Mouse (Mus musculus) embryonic fibroblast, embryonic 13.5 days (primary cell): ENCODE data around the gene Tada3.

Experiments
- CTCF ChIP-seq: IDR thresholded peaks from 2 replicates; pipeline ENCODE4 v1.5.1; 2011; ENCODE audit warnings: mild to moderate bottlenecking, control low read depth, low read length, moderate library complexity, borderline replicate concordance; ENCODE audit not compliant: insufficient read depth
- POLR2A ChIP-seq: IDR thresholded peaks from 2 replicates; pipeline ENCODE4 v1.6.1; 2011; ENCODE audit warnings: low read depth, mild to moderate bottlenecking, control low read depth, low read length, moderate library complexity

DNA sequence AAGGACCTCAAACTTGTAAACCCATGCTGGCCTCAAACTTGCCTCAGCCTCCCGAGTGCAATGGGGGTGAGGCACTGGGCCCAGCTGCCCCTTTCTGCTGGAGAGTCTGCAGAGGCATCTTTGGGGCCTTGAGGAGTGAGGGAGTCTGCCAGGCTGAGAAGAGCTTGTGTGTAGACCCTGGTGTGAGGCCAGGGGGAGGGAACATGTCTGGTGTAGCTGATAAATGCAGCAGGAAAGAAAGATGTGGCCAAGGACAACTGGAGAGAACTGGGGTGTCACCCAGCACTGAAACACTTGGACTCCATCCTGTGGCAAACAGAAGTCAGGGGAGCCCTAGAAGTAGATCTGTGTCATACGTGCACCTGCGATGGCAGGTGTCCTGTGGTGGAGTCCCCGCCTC lies 4.2 kb downstream of the Tada3 start:
- no peak for TF ChIP-seq POLR2A
- no peak for TF ChIP-seq CTCF
